Mouse (Mus musculus): ENCODE measurements around the gene Lipt2. TPM values are rescaled to one million over a fixed set of nuclear protein-coding genes. Genes with fewer than 3 reads are reported as not detected.

Lipt2 gene
- polyA plus RNA-seq, 1 experiment: 7.5 TPM

- H3K4me1 ChIP-seq (ENCODE audit: control insufficient read depth, insufficient read depth, low read length): no peaks in the 10 kb centered on the region
- no peak overlapping the region for H3K27ac ChIP-seq (ENCODE audit: insufficient read depth, low read length)
- H3K4me3 ChIP-seq (replicated peaks; ENCODE audit: insufficient read depth, low read depth, low read length): no peak overlapping the region
- H3K27me3 ChIP-seq (ENCODE audit: control insufficient read depth, insufficient read depth, low read length): no peaks in the 10 kb centered on the region
- no peak for TF ChIP-seq POLR2A (IDR thresholded peaks at IDR 0.05; ENCODE audit: borderline replicate concordance, insufficient read depth, low read length)
- no peak for TF ChIP-seq CTCF (IDR thresholded peaks at IDR 0.05; ENCODE audit: borderline replicate concordance, insufficient read depth, low read depth, low read length)
- DNase-seq: no peak
- 98% methylated on average over 2 of the region's 2 CpGs for WGBS
Measured at GRCm38 (mm10) chr7:100206144-100206543, 47.1 kb downstream of the Lipt2 start.

- no peaks in the 10 kb centered on the region; the same call in 1 of the 2 replicates for H3K4me1 ChIP-seq (ENCODE audit: control insufficient read depth, insufficient read depth, low read length)
- H3K27me3 ChIP-seq (ENCODE audit: control insufficient read depth, insufficient read depth, low read length): no peaks in the 10 kb centered on the region
- H3K27ac ChIP-seq (ENCODE audit: insufficient read depth, low read length): no peak overlapping the region
- no peak for DNase-seq
- no peak overlapping the region for H3K4me3 ChIP-seq (replicated peaks; ENCODE audit: insufficient read depth, low read depth, low read length)
- TF ChIP-seq CTCF (IDR thresholded peaks at IDR 0.05; ENCODE audit: borderline replicate concordance, insufficient read depth, low read depth, low read length) (no peak), POLR2A (IDR thresholded peaks at IDR 0.05; ENCODE audit: borderline replicate concordance, insufficient read depth, low read length) (no peak)
Measured at GRCm38 (mm10) chr7:100207886-100208285, 48.8 kb downstream of the Lipt2 start.

Other genes with a start within 250 kb of the Lipt2 start
- gene Rnf169, start 178.8 kb upstream of the Lipt2 start, polyA plus RNA-seq (2012; rRNA removed): 8.1 and 8.7 TPM in 2 replicates
- 0.79 and 1.3 TPM in 2 replicates for gene Chrdl2, start 153.1 kb upstream of the Lipt2 start, polyA plus RNA-seq (2012; rRNA removed)
- 25.8 and 27.3 TPM in 2 replicates for gene Pold3, start 37.7 kb upstream of the Lipt2 start, polyA plus RNA-seq (2012; rRNA removed)
- gene Kcne3, start 17.2 kb downstream of the Lipt2 start, polyA plus RNA-seq (2012; rRNA removed): not detected in 2 replicates
- gene Pgm2l1, start 68.1 kb downstream of the Lipt2 start, polyA plus RNA-seq (2012; rRNA removed): 49.6 and 49.8 TPM in 2 replicates
- 2.2 and 2.3 TPM in 2 replicates for gene P4ha3, start 126.2 kb downstream of the Lipt2 start, polyA plus RNA-seq (2012; rRNA removed)
- 18.0 and 19.6 TPM in 2 replicates for gene C2cd3, start 213.0 kb downstream of the Lipt2 start, polyA plus RNA-seq (2012; rRNA removed)
- gene Ppme1, start 213.0 kb downstream of the Lipt2 start, polyA plus RNA-seq (2012; rRNA removed): 203 and 208 TPM in 2 replicates

All from cerebellum, adult 2 months (tissue).